Mouse (Mus musculus) urinary bladder, postnatal 36 days (tissue): ENCODE data around the gene Utp15.

ENCODE experiments used
- DNase-seq, 2 experiments: peaks; one replicate each; pipeline ENCODE4 v3.0.0; 2022; ENCODE audit warnings: low spot score in 2 of 2, mixed read lengths in 1 of 2

Utp15 gene

DNA sequence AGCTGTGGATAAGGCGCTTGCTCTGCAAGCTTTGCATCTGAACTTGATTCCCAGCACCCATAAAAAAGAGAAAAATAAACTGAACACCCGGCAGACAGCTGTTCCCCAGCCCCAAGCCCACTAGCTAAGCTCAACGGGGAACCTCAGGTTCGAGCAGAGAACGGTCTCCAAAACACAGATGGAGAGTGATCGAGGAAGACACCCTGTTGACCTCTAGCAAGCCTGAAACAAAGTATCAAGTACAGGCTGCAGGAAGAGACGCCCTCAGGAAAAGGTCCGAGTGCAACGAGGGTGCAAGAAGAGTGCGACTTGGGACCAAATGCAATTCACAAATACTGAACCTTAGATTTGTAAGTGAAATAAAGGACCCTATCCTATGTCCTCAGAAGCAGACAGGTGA lies 13.2 kb downstream of the Utp15 start:
- no peak for DNase-seq

DNA sequence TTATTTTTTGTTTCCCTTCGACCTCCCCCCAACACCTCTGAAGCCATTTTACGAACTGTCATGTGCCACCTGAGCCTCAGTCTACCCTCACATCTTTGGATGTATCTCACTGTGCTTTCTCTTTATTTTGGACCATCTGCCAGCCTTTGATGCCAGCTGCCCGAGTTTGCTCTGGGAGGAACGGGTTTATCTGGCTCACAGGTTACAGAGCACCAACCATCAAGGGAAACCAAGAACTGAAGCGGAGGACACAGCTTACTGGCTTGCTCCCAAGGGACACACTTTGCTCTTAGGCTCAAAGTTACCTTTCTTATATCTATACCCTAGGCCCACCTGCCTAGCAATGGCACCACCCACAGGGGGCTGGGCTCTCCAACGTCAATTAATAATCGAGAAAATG lies 17.5 kb downstream of the Utp15 start:
- DNase-seq = no peak

DNA sequence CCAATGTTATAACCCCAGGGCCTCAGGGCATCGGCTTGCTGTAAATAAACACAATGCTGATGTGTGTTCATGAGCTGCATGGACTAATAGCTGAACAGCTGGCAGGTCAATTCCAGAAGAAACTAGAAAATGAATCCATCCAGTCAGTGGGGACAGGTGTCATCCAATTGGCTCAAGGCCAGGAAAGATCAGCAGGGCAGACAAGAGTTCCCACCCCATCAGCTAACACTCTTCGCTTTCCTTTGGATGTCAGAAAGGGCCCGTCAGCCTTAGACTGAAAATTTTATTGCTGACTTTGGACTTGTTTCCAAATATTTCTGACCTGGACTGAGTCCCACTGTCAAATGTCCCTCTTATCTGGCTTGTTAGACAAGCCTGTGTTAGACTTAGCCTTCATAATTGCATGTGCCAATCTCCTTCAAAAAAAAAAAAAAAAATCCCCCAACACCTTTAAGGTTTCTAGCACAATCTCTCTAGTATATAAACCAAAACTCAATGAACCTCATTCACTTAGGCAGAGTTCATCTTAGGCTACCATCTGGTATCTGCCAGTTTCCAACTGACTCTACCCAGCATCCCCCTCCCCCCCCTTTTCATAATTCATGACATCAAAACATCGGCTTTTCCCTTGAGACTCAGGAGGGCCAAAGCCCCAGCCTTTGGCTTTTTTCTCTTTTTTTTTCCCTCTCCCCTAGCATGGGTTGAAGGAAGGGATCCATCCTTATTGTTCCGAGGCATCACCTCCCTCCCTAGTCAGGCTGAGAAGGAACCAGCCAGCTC lies 18.1 kb downstream of the Utp15 start:
- no peak for DNase-seq

GRCm38 (mm10) chr13:98241531-98242282 lies 21.1 kb downstream of the Utp15 start:
- no peak for DNase-seq

GRCm38 (mm10) chr13:98239978-98240641 lies 22.7 kb downstream of the Utp15 start:
- peak; percentile 62 to 63 for DNase-seq

DNA sequence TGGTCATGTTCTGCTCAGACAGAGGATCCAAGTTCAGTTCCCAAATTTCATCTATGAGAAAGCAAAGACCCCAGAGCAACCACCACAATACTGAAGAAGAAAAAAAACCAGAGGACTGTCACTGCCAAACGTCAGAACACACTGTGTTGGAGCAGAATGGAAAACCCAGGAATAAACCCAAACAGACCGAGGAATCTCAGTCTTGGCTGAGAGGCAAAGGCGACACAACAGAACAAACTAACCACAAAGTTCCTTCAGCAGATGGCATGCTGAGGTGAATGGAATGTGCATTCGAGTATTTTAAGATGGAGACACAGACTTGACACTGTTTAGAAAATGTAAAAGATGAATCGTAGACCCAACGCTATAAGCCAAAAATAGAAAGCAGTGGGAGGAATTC lies 27.4 kb downstream of the Utp15 start:
- DNase-seq = no peak

DNA sequence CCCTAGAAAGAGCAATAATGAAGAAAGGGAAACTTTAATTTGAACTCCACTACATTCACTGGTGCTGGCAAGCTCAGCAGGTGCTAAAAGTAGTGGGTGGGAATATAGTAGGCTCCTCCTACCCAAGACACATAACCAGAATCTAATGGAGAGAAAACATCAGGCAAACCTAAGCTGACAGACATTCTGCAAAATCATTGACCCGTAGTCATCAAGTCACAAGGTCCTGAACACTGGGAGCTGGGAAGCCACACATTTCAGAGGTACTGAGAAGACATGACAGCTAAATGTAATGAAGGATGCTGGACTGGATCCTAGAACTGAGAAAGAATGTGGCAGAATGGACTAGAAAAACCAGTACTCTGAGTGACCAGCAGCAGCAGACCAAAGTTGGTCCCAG lies 32.3 kb downstream of the Utp15 start:
- DNase-seq = no peak

GRCm38 (mm10) chr13:98226225-98226624 lies 36.6 kb downstream of the Utp15 start:
- DNase-seq = no peak

GRCm38 (mm10) chr13:98222848-98223247 lies 40.0 kb downstream of the Utp15 start:
- DNase-seq = no peak

- no peak for DNase-seq
Observed at GRCm38 (mm10) chr13:98210137-98210536, 52.7 kb downstream of the Utp15 start.

DNA sequence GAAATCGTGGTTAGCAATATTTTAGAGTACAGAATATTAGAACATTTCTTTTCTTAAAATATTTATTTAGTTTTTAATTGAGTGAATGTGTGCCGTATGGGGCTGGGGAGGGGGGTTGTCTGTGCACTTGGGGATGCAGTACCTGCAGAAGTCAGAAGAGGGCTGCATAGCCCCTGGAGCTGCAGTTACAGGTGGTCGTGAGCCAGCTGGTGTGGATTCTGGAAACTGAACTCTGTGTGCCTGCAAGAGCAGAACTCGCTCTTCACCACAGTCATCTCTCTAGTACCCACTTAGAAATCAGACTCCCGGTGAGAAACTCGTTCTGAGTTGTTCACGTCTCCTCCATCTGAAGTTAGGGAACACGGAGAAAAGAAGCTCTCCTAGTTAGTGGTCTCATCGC lies 54.0 kb downstream of the Utp15 start:
- no peak for DNase-seq

GRCm38 (mm10) chr13:98206546-98206870 lies 56.3 kb downstream of the Utp15 start:
- DNase-seq = no peak

DNA sequence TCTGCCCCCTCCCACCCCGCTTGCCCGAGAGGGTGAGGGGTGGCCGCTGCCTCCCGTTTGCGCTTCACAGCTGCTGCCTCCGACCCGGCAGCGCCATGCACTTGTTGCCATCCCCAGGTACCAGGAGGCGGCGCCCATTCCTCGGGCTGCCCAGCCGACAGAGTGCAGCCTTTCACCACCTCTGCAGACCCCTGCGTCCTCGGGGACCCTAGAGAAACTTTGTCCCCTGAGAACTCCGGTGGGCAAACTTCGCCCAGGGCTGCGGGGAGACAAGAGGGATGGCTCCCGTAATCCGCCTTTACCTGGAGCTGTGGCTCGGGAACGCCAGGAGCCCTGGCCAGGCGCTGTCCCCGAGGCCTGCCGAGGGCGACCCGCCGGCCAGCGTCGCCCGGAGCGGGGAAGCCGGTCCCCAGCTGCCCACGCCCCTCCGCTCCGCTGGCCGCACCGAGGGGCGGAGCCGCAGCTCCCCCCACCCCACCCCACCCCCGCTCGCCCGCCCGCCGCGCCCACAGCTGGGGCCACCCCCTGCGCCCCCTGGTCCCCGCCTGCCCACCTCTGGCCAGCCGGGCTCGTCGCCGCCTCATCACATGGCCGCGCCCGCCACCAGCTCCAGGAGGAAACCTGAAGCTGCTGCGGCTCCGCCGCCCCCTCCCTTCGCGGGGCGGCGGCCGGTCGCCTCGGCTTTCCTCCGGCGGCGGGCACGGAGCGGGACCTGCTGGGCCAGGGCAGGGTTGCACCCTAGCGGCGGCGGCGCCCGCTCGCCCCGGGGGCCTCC lies 56.9 kb downstream of the Utp15 start, which contains the start of gene Arhgef28:
Gene Arhgef28, minus strand, starts transcription at position 669 of the 775 bp plus-strand sequence.
- DNase-seq = peak; percentile 58 to 81

DNA sequence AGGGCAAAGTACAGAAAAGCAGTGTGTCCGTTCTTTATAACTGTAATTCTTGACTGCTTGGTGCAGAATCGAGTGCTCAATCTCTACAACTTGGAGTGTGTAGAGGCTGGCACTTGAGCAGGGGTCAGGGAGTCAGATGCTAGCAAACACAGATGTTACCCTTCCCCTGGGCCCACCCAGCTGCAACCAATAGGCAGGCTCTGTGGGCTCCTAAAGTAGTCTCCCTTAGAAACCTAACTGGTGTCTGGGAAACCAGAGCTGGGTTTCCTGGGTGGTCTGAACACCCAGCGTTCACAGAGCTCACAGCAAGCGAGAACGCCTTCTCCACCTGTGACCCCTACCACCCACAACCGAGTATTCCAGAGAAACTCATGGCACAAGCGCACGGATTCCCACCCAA lies 57.7 kb downstream of the Utp15 start:
- DNase-seq = no peak

DNA sequence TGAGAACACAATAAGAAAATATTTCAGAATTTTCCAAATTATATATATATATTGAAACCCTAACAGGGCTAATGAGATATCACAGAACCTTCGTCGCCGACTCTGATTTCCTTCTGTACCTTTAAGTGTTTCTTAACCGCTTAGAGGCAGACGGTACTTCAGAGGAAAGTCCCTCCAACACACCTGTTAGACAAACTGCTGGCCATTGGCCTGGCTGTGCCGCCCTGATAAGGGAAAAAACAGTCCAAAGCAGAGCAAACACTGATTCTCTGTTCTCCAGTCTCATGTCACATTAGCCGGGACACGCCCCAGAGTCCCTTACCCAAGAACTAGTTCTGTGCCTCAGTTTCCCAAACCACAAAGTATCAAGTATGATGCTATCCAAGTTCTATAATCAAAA lies 58.5 kb downstream of the Utp15 start:
- DNase-seq = no peak

- DNase-seq = peak in 1 of 2 experiments; percentile 30
Observed at GRCm38 (mm10) chr13:98201436-98201835, 61.4 kb downstream of the Utp15 start.
